Mouse (Mus musculus): Measurements from ENCODE around the gene Try5. TPM values are rescaled to one million over a fixed set of nuclear protein-coding genes. Genes with fewer than 3 reads are reported as not detected.

Gene Try5
- polyA plus RNA-seq (2012; rRNA removed; ENCODE audit: low replicate concordance): 4.8 and 3,560 TPM in 2 replicates

DNA sequence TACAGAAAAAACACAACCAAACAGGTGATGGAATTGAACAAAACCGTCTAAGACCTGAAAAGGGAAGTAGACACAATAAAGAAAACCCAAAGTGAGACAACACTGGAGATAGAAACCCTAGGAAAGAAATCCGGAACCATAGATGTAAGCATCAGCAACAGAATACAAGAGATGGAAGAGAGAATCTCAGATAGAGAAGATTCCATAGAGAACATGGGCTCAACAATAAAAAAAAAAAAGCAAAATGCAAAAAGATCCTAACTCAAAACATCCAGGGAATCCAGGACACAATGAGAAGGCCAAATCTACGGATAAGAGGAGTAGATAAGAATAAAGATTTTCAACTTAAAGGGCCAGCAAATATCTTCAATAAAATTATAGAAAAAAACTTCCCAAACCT, at the start of gene Try5:
Gene Try5 (minus strand): TSS at position 101 of the 400 bp plus-strand sequence.

DNA sequence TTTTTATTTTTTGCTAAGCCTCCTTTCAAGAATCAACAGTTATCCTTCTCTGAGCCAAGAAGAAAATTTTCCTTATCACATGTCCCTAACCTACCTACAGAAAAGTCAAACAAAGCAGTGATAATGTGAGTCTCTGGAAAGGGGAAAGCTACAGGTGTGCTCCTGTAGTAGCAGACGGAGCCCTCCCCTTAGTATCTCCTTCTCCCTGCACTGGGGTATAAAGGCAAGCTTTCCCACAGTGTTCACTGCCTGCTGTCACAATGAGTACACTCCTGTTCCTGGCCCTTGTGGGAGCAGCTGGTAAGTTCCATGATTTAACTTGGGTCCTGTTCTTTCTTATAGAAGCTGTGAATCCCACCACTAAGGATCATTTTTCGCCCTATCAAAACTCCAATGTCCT, 37.3 kb upstream of the Try5 start, which contains the start of gene Try10:
Gene Try10 (plus strand): TSS at position 174 of the 400 bp plus-strand sequence.

DNA sequence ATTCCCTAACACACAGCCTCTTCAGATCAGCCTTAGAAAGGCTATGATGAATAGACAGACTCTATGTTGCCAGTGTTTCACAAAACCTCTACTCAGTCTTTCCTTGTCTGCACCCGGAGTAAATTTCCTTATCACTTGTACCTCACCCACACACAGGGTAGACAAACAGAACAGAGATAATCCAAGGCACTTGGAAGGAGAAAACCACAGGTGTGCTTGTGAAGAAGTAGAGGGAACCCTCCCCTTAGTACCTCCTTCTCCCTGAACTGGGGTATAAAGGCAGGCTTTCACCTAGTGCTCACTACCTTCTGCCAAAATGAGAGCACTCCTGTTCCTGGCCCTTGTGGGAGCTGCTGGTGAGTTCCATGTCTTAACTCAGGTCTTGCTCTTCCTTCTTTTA, 14.7 kb downstream of the Try5 start, which contains the start of gene Try4:
Gene Try4 (plus strand): TSS at position 301 of the 400 bp plus-strand sequence.

Other genes starting within 250 kb of the Try5 start
- 8.9 and 6,055 TPM in 2 replicates for gene Try4, start 14.6 kb downstream of the Try5 start, polyA plus RNA-seq (2012; rRNA removed; ENCODE audit: low replicate concordance)
- 0.13 and 63.8 TPM in 2 replicates for gene Try10, start 37.3 kb upstream of the Try5 start, polyA plus RNA-seq (2012; rRNA removed; ENCODE audit: low replicate concordance)
- 0.83 and 678 TPM in 2 replicates for gene Prss3, start 60.8 kb upstream of the Try5 start, polyA plus RNA-seq (2012; rRNA removed; ENCODE audit: low replicate concordance)
- gene Gm5771, start 75.5 kb upstream of the Try5 start, polyA plus RNA-seq (2012; rRNA removed; ENCODE audit: low replicate concordance): 0.14 and 207 TPM in 2 replicates
- gene Gm10334, start 129.3 kb upstream of the Try5 start, polyA plus RNA-seq (2012; rRNA removed; ENCODE audit: low replicate concordance): 29.5 TPM in 1 of 2 replicates, not detected in the other
- gene Prss1, start 142.1 kb upstream of the Try5 start, polyA plus RNA-seq (2012; rRNA removed; ENCODE audit: low replicate concordance): 18.2 TPM in 1 of 2 replicates, not detected in the other
- gene Prss2, start 204.9 kb upstream of the Try5 start, polyA plus RNA-seq (2012; rRNA removed; ENCODE audit: low replicate concordance): 13.3 and 6,184 TPM in 2 replicates

Measured in duodenum, adult 2 months (tissue).